Mouse (Mus musculus) thymus, adult 2 months (tissue): ENCODE results near the gene Samd15. TPM values are rescaled to one million over a fixed set of nuclear protein-coding genes. Genes with fewer than 3 reads are reported as not detected.
"Not testable (repeated sequence)": the region's sequence is repeated elsewhere in the genome, so short reads cannot be mapped to it uniquely, and the experiment has no call there.

Experiments
- DNase-seq: peaks from one replicate; pipeline ENCODE4 v3.0.0; 2021
- H3K27ac ChIP-seq: fragments of 200-500 bp; 2 replicates; pipeline ENCODE4 v1.5.1; 2012; ENCODE audit warnings: low read length, control low read depth; ENCODE audit not compliant: control insufficient read depth, insufficient read depth
- H3K27me3 ChIP-seq: fragments of 200-500 bp; 2 replicates; pipeline ENCODE4 v1.6.1; 2012; ENCODE audit warnings: mild to moderate bottlenecking, low read length, moderate library complexity, mixed read lengths; ENCODE audit not compliant: control insufficient read depth, insufficient read depth
- H3K36me3 ChIP-seq: fragments of 200-500 bp; 2 replicates; pipeline ENCODE4 v1.6.1; 2012; ENCODE audit warnings: mild to moderate bottlenecking, low read length, moderate library complexity; ENCODE audit not compliant: control insufficient read depth, insufficient read depth
- H3K4me1 ChIP-seq: fragments of 200-500 bp; replicated peaks from 2 replicates; pipeline ENCODE4 v1.6.1; 2012; ENCODE audit warnings: low read length; ENCODE audit not compliant: control insufficient read depth, insufficient read depth
- H3K4me3 ChIP-seq: fragments of 200-500 bp; 2 replicates; pipeline ENCODE4 v1.5.1; 2012; ENCODE audit warnings: mild to moderate bottlenecking, low read length, control low read depth, moderate library complexity; ENCODE audit not compliant: control insufficient read depth, insufficient read depth
- CTCF ChIP-seq: fragments of 200-500 bp; IDR thresholded peaks from 2 replicates; pipeline ENCODE4 v1.5.1; 2012; ENCODE audit warnings: mild to moderate bottlenecking, control low read depth, low read length, moderate library complexity, borderline replicate concordance; ENCODE audit not compliant: control insufficient read depth, poor library complexity, insufficient read depth; ENCODE audit errors: extremely low read depth
- POLR2A ChIP-seq: fragments of 200-500 bp; IDR thresholded peaks from 2 replicates; pipeline ENCODE4 v1.6.1; 2012; ENCODE audit warnings: mild to moderate bottlenecking, low read length, control low read depth, moderate library complexity; ENCODE audit not compliant: control insufficient read depth, poor library complexity, insufficient read depth; ENCODE audit errors: extremely low read depth
- WGBS: fragments of 180-500 bp; shearing (Covaris S2); methylation state at CpG from one replicate; pipeline ENCODE4 v1.1.7; 2018; 5-methylcytosine and 5-hydroxymethylcytosine counted together
- polyA plus RNA-seq: library from polyadenylated mRNA; depleted of rRNA; stranded (reverse); fragments of >200 nt; gene quantifications from 2 replicates; pipeline ENCODE4 v1.2.3, GENCODE M21; 2012; rRNA removed

The Samd15 gene
- polyA plus RNA-seq, result 0.23 and 0.49 TPM in 2 replicates

DNA sequence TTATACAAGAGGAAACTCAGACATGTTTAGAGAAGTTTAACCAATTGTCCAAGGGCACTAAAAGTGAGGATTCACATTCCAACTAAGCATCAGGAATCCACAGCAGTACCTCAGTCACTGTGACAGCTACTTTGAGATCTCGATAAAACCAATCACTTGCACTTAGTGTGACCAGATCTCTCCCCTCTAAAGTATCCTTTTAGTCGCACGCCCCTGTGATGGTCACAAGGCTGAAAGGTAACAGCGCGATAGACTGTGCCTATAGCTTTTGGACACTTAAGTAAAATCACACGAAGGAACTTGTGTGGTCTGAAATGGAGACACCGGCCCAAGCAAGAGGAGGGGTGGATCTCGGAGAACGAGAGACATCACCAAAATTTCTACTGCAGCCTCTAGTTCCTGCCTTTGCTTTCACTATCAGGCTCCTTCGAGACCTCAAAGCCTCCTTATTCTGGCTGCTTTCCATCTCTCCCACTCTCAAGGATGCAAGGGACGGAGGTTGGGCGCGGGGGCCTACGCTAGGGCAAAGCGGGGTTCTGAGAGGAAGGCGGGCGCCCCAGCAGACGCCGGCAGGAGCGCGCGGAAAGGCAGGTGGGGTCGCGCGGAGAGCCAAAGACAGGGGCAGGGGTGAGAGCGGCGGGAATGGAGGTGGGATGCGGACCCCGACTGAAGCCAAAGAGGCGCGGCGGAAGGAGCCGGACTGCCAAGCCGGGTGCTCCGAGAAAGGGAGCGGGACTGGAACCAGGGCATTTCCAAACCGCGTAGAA, at the start of gene Samd15:
Gene Samd15, plus strand, starts transcription at position 518 of the 767 bp plus-strand sequence.
- Histone ChIP-seq H3K4me1 (peaks cover 7% of the 10 kb centered on the region), H3K4me3 (peak within 1 kb of the TSS; percentile 85), H3K36me3 (no peaks in the 10 kb centered on the region), H3K27me3 (no peaks in the 10 kb centered on the region), H3K27ac (no peak within 1 kb of the TSS)
- TF ChIP-seq POLR2A (no peak), CTCF (no peak)
- WGBS, result 1% methylated on average over 38 of the region's 38 CpGs
- DNase-seq, result peak; percentile 74

DNA sequence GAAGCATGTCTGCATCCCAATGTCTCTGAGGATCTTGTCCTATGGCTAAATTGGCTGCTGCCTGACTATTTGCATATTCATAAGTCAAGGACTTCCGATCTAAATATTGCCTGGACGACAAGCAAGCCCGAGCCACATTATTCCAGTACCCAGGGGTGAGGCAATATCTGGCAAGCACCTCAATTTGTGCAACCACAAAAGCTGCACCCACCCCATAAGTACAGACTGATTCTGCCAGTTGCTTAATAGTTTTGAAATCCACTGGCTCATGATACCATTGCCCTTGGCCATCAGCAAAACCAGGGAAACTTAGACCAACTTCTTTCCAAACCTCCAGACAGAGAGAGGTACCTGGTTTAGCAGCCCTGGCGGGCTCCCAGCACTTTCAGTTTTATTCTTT, 45.1 kb upstream of the Samd15 start:
- 97% methylated on average over 4 of the region's 4 CpGs for WGBS
- H3K36me3 ChIP-seq, DNase-seq, H3K27ac ChIP-seq, H3K27me3 ChIP-seq, H3K4me3 ChIP-seq, H3K4me1 ChIP-seq: not testable (repeated sequence)

- H3K27ac ChIP-seq, result no peak overlapping the region
- H3K36me3 ChIP-seq, result no peaks in the 10 kb centered on the region
- TF ChIP-seq CTCF, result no peak
- TF ChIP-seq POLR2A, result no peak
- no peaks in the 10 kb centered on the region for H3K27me3 ChIP-seq
- no peaks in the 10 kb centered on the region for H3K4me1 ChIP-seq
- H3K4me3 ChIP-seq, result no peak overlapping the region
- DNase-seq, result no peak
- 68% methylated on average over 4 of the region's 4 CpGs for WGBS
Observed at GRCm38 (mm10) chr12:87157361-87157760, 42.2 kb upstream of the Samd15 start.

DNA sequence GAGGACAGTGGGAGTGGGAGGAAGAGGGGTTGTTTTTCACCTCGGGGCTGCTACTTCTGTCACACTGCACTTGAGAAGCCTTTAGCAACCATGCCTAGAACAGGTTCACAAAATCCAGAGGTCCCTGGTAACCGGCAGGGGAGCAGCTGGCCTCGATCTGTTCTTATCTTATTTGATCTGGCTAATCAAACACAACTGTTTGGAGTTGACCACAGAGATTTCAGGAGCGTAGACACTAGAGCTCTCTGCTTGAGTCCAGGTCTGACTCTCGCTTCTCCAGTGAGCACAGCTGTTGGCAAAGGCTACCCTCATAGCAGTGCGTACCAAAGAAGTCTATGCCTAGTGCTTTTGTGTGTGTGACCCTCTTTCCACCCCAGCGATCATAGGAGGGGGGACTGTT, 41.4 kb upstream of the Samd15 start:
- no peak for DNase-seq
- H3K27ac ChIP-seq, result no peak overlapping the region
- 86% methylated on average over 7 of the region's 7 CpGs for WGBS

DNA sequence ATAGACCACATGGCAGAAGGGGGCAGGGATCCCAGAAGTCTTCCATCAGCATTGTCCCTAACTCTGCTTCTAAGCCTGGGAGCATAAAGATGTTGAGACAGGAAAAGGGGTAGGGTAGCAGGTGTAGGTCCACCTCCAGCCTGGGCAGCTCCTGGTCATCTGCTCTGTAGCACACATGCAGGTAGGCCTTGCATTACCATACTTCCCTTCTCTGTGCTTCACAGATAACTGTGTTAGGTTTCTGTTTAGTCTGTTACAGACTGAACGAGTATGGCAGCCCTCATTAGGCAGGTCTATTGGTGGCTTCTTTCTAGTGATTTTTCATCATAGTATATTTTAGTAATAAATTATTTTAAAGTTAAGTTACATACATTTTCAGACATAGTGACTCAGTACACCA, 39.2 kb upstream of the Samd15 start:
- TF ChIP-seq CTCF, result no peak
- TF ChIP-seq POLR2A, result no peak
- DNase-seq, result no peak
- H3K4me3 ChIP-seq, result no peak overlapping the region
- no peaks in the 10 kb centered on the region for H3K36me3 ChIP-seq
- 96% methylated on average over 1 of the region's 1 CpGs for WGBS
- H3K4me1 ChIP-seq, result no peaks in the 10 kb centered on the region
- H3K27me3 ChIP-seq, result no peaks in the 10 kb centered on the region
- no peak overlapping the region for H3K27ac ChIP-seq

More for the DNA sequence above, 41.4 kb upstream of the Samd15 start:
- Histone ChIP-seq H3K4me1 (no peaks in the 10 kb centered on the region), H3K27me3 (no peaks in the 10 kb centered on the region), H3K36me3 (no peaks in the 10 kb centered on the region), H3K4me3 (no peak overlapping the region)
- no peak for TF ChIP-seq CTCF
- no peak for TF ChIP-seq POLR2A

DNA sequence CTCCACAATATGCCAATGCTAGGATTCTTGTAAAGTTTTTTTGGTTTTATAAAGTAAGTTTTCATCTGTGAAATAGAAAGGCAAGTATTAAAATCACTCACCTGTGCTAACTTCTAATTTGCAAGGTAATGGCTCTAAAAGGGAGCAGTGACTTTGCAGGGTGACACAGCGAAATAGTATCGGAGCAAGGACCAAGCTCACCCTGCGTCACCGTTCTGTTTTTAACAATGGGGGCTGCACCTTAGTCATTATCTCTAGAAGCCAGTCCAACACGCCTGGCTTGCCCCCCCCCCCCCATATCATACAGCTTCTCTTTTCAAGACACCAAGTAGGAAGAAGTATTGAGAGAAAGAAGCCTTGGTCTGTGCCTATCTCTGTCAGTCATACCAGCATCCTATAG, 38.7 kb upstream of the Samd15 start:
- H3K4me3 ChIP-seq, result no peak overlapping the region
- no peaks in the 10 kb centered on the region for H3K4me1 ChIP-seq
- no peak for DNase-seq
- WGBS, result 96% methylated on average over 5 of the region's 5 CpGs
- no peaks in the 10 kb centered on the region for H3K27me3 ChIP-seq
- H3K27ac ChIP-seq, result no peak overlapping the region
- H3K36me3 ChIP-seq, result no peaks in the 10 kb centered on the region
- TF ChIP-seq CTCF (no peak), POLR2A (no peak)
